Mouse (Mus musculus): Measurements from ENCODE around the gene Ttc27. TPM values are rescaled to one million over a fixed set of nuclear protein-coding genes. Genes with fewer than 3 reads are reported as not detected.

The Ttc27 gene
- total and polyA plus RNA-seq, 3 experiments: 55.2 to 59.9 TPM; not detected in 1

GRCm38 (mm10) chr17:74796023-74796699 lies 78.6 kb downstream of the Ttc27 start:
- Histone ChIP-seq H3K36me3 (ENCODE audit: control insufficient read depth in 1 of 2, insufficient read depth in 2 of 2, low read length in 2 of 2) (peaks cover 0 to 3% of the 10 kb centered on the region in 2 experiments; a peak in 3 of 4 replicates), H3K4me3 (ENCODE audit: control insufficient read depth in 1 of 2, insufficient read depth in 1 of 2, low read depth in 2 of 2, low read length in 2 of 2) (no peak overlapping the region)
- DNase-seq (ENCODE audit: low read depth, low spot score): no peak

DNA sequence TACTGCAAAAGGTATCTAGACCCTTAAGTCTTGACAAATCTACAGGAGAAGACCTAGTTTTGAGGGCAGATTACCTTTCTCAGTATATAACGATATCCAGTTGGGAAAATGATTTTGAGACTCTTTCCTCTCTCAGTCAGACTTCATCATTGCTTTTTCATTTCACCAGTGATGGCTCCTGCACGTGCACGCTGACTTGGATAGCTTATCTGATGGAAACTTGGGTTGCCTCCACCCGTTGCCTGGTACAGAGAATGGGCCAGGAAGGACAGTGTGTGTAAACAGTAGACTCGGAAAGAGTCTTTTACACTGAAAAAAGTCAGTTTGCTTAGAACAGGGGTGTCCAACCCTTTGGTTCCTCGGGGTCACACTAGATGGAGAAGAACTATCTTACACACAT lies 82.3 kb downstream of the Ttc27 start:
- Histone ChIP-seq H3K79me2 (ENCODE audit: control insufficient read depth, insufficient read depth, low read length, poor library complexity) (no peaks in the 10 kb centered on the region), H3K27me3 (ENCODE audit: control insufficient read depth in 1 of 2, insufficient read depth in 2 of 2, low read length in 2 of 2) (no peaks in the 10 kb centered on the region), H3K36me3 (ENCODE audit: control insufficient read depth in 1 of 2, insufficient read depth in 2 of 2, low read length in 2 of 2) (peaks cover 0 to 3% of the 10 kb centered on the region in 2 experiments; a peak in 2 of 4 replicates), H3K9me3 (replicated peaks; ENCODE audit: insufficient read depth, low read length) (no peaks in the 10 kb centered on the region), H3K9ac (ENCODE audit: control insufficient read depth, low read depth, low read length, poor library complexity, severe bottlenecking) (no peak overlapping the region), H3K4me1 (ENCODE audit: control insufficient read depth in 1 of 2, insufficient read depth in 2 of 2, low read length in 2 of 2) (no peaks in the 10 kb centered on the region), H3K4me3 (ENCODE audit: control insufficient read depth in 1 of 2, insufficient read depth in 1 of 2, low read depth in 2 of 2, low read length in 2 of 2) (no peak overlapping the region), H3K27ac (ENCODE audit: control insufficient read depth, low read depth, low read length) (no peak overlapping the region)
- TF ChIP-seq RCOR1 (IDR thresholded peaks at IDR 0.05; ENCODE audit: low read depth, low read length) (no peak), MEF2A (IDR thresholded peaks at IDR 0.05; ENCODE audit: extremely low read depth, insufficient replicate concordance, low read depth, low read length, poor library complexity, severe bottlenecking) (no peak), UBTF (IDR thresholded peaks at IDR 0.05; ENCODE audit: borderline replicate concordance, insufficient read depth, low read depth, low read length) (no peak), USF1 (IDR thresholded peaks at IDR 0.05; ENCODE audit: low read depth, low read length) (no peak), ZNF384 (IDR thresholded peaks at IDR 0.05; ENCODE audit: low read depth, low read length) (no peak), KAT2A (conservative IDR thresholded peaks at IDR 0.05; ENCODE audit: low read depth, low read length) (no peak), BHLHE40 (IDR thresholded peaks at IDR 0.05; ENCODE audit: borderline replicate concordance, low read depth, low read length) (peak; percentile 80)
- DNase-seq (ENCODE audit: low read depth, low spot score): no peak

More at GRCm38 (mm10) chr17:74796023-74796699, 78.6 kb downstream of the Ttc27 start:
- H3K79me2 ChIP-seq (ENCODE audit: control insufficient read depth, insufficient read depth, low read length, poor library complexity): no peaks in the 10 kb centered on the region
- H3K9me3 ChIP-seq (replicated peaks; ENCODE audit: insufficient read depth, low read length): no peaks in the 10 kb centered on the region
- H3K27me3 ChIP-seq (ENCODE audit: control insufficient read depth in 1 of 2, insufficient read depth in 2 of 2, low read length in 2 of 2): no peaks in the 10 kb centered on the region
- no peak overlapping the region for H3K9ac ChIP-seq (ENCODE audit: control insufficient read depth, low read depth, low read length, poor library complexity, severe bottlenecking)
- no peak for TF ChIP-seq ZNF384 (IDR thresholded peaks at IDR 0.05; ENCODE audit: low read depth, low read length)
- TF ChIP-seq KAT2A (conservative IDR thresholded peaks at IDR 0.05; ENCODE audit: low read depth, low read length): no peak
- no peaks in the 10 kb centered on the region for H3K4me1 ChIP-seq (ENCODE audit: control insufficient read depth in 1 of 2, insufficient read depth in 2 of 2, low read length in 2 of 2)
- no peak overlapping the region for H3K27ac ChIP-seq (ENCODE audit: control insufficient read depth, low read depth, low read length)

DNA sequence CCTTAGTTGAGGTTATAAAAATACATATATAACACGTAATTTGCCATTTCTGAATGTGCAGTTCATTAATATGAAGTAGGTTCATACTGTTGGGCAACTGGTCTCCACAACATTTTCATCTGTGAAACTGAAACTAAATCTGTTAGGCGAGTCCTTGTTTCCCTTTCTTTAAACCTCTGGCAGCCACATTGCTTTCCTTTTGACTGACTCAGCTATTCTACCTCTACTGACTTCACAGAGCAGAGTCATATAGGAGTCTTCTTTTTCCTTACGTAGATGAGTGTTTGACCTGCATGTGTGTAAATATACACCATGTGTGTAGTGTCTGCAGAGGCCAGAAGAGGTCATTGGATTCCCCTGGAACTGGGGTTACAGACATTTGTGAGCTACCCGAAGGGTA lies 85.2 kb downstream of the Ttc27 start:
- Histone ChIP-seq H3K36me3 (ENCODE audit: control insufficient read depth in 1 of 2, insufficient read depth in 2 of 2, low read length in 2 of 2) (peaks cover 0 to 8% of the 10 kb centered on the region in 2 experiments), H3K9ac (ENCODE audit: control insufficient read depth, low read depth, low read length, poor library complexity, severe bottlenecking) (no peak overlapping the region), H3K4me1 (ENCODE audit: control insufficient read depth in 1 of 2, insufficient read depth in 2 of 2, low read length in 2 of 2) (peaks cover 8 to 9% of the 10 kb centered on the region in 2 experiments), H3K4me3 (ENCODE audit: control insufficient read depth in 1 of 2, insufficient read depth in 1 of 2, low read depth in 2 of 2, low read length in 2 of 2) (no peak overlapping the region), H3K9me3 (replicated peaks; ENCODE audit: insufficient read depth, low read length) (no peaks in the 10 kb centered on the region), H3K79me2 (ENCODE audit: control insufficient read depth, insufficient read depth, low read length, poor library complexity) (no peaks in the 10 kb centered on the region), H3K27ac (ENCODE audit: control insufficient read depth, low read depth, low read length) (no peak overlapping the region), H3K27me3 (ENCODE audit: control insufficient read depth in 1 of 2, insufficient read depth in 2 of 2, low read length in 2 of 2) (no peaks in the 10 kb centered on the region)
- TF ChIP-seq ZNF384 (IDR thresholded peaks at IDR 0.05; ENCODE audit: low read depth, low read length): no peak
- TF ChIP-seq POLR2AphosphoS5 (IDR thresholded peaks at IDR 0.05; ENCODE audit: borderline replicate concordance, low read depth, low read length): no peak
- no peak for TF ChIP-seq HCFC1 (IDR thresholded peaks at IDR 0.05; ENCODE audit: low read depth, low read length)
- no peak for TF ChIP-seq POLR2A (IDR thresholded peaks at IDR 0.05; ENCODE audit: control insufficient read depth in 1 of 2, insufficient read depth in 1 of 2, low read depth in 1 of 2, low read length in 2 of 2, poor library complexity in 1 of 2)
- TF ChIP-seq MXI1 (IDR thresholded peaks at IDR 0.05; ENCODE audit: low read depth, low read length): no peak
- TF ChIP-seq USF1 (IDR thresholded peaks at IDR 0.05; ENCODE audit: low read depth, low read length): no peak
- TF ChIP-seq SMC3 (IDR thresholded peaks at IDR 0.05; ENCODE audit: low read depth, low read length): no peak
- TF ChIP-seq MAX (IDR thresholded peaks at IDR 0.05; ENCODE audit: low read length): no peak
- TF ChIP-seq MAZ (IDR thresholded peaks at IDR 0.05; ENCODE audit: low read depth, low read length): no peak
- no peak for DNase-seq (ENCODE audit: low read depth, low spot score)
